Mouse (Mus musculus) ES-E14 (cell line): ENCODE data around the gene Scfd2. TPM values are rescaled to one million over a fixed set of nuclear protein-coding genes. Genes with fewer than 3 reads are reported as not detected.

Experiments
- DNase-seq: peaks from one replicate; pipeline ENCODE4 v3.0.0-alpha.2; 2013; ENCODE audit warnings: low read depth, low spot score
- H3K27ac ChIP-seq: 2 replicates; pipeline ENCODE4 v1.5.1; 2012; ENCODE audit warnings: low read depth, mild to moderate bottlenecking, low read length, moderate library complexity, mixed read lengths; ENCODE audit not compliant: poor library complexity, insufficient read depth, severe bottlenecking
- H3K36me3 ChIP-seq: 2 replicates; pipeline ENCODE4 v1.6.1; 2012; ENCODE audit warnings: mild to moderate bottlenecking, low read length, moderate library complexity, mixed read lengths; ENCODE audit not compliant: control insufficient read depth, poor library complexity, insufficient read depth, severe bottlenecking
- H3K4me1 ChIP-seq, 2 experiments: fragments of 150-350 bp in 1 of 2; sonication (generic) in 1 of 2; 2 replicates each; pipeline ENCODE4 v1.6.1; 2012; ENCODE audit warnings: low read length in 2 of 2, mild to moderate bottlenecking in 1 of 2, mixed read lengths in 1 of 2; ENCODE audit not compliant: control insufficient read depth in 2 of 2, insufficient read depth in 2 of 2, poor library complexity in 1 of 2
- H3K4me3 ChIP-seq, 2 experiments: fragments of 150-350 bp in 1 of 2; sonication (generic) in 1 of 2; 2 replicates each; pipeline ENCODE4 v1.5.1; 2012; ENCODE audit warnings: low read length in 2 of 2, low read depth in 1 of 2, mild to moderate bottlenecking in 1 of 2, mixed read lengths in 1 of 2; ENCODE audit not compliant: insufficient read depth in 1 of 2, poor library complexity in 1 of 2, severe bottlenecking in 1 of 2
- H3K9ac ChIP-seq: 2 replicates; pipeline ENCODE4 v1.6.1; 2012; ENCODE audit warnings: low read depth, mild to moderate bottlenecking, low read length, mixed read lengths; ENCODE audit not compliant: poor library complexity, insufficient read depth, severe bottlenecking
- H3K9me3 ChIP-seq: fragments of 150-350 bp; sonication (generic); 2 replicates; pipeline ENCODE4 v1.6.1; 2012; ENCODE audit warnings: low read depth, mild to moderate bottlenecking, low read length; ENCODE audit not compliant: control insufficient read depth, insufficient read depth
- CHD2 ChIP-seq: IDR thresholded peaks from 2 replicates; pipeline ENCODE4 v1.6.1; 2014; ENCODE audit warnings: mild to moderate bottlenecking, low read depth, low read length, inconsistent platforms
- HCFC1 ChIP-seq: IDR thresholded peaks from 2 replicates; pipeline ENCODE4 v1.6.1; 2012; ENCODE audit warnings: low read length, inconsistent platforms, borderline replicate concordance; ENCODE audit not compliant: insufficient read depth
- MAFK ChIP-seq: IDR thresholded peaks from 2 replicates; pipeline ENCODE4 v1.6.1; 2014; ENCODE audit warnings: mild to moderate bottlenecking, low read depth, low read length, inconsistent platforms; ENCODE audit not compliant: insufficient read depth
- ZC3H11A ChIP-seq: IDR thresholded peaks from 2 replicates; pipeline ENCODE4 v1.6.1; 2012; ENCODE audit warnings: low read depth, mild to moderate bottlenecking, inconsistent platforms, low read length, borderline replicate concordance
- ZNF384 ChIP-seq: IDR thresholded peaks from 2 replicates; pipeline ENCODE4 v1.6.1; 2012; ENCODE audit warnings: low read depth, low read length, inconsistent platforms
- in situ Hi-C, 2 experiments: fragments of 600-800 bp; cut with MboI; formaldehyde crosslinking; loops; one replicate each; pipeline ENCODE4 v1.15.1; 2025; ENCODE audit warnings: low sequenced_read_pairs in 2 of 2, inconsistent platforms in 1 of 2; ENCODE audit not compliant: unreplicated experiment in 2 of 2
- total RNA-seq: library from RNA; depleted of rRNA; stranded (reverse); fragments of 300-350 nt; gene quantifications from 2 replicates; pipeline ENCODE4 v1.2.3, GENCODE M21; 2012

Gene Scfd2
- total RNA-seq, 1 experiment: 25.8 TPM

DNA sequence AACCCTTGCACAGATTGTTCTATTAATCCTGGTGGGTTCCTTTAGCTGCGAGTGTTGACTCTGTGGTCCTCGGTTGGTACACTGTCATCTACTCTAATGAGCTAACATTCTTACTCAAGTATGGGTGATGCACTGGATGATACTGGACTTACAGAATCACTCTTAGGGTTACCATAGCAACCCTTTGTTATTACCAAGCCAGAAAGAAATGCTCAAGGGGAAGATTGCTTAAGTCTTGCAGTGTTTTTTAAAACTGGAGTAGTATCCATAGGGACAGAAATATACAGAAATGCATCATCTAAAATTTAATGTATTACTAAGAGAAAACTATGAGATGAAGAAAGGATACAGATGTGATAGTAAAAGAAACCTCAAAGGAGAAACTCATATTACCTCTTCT, 139.8 kb downstream of the Scfd2 start:
- no peak overlapping the region for H3K27ac ChIP-seq
- no peaks in the 10 kb centered on the region for H3K36me3 ChIP-seq
- no peak overlapping the region for H3K9ac ChIP-seq
- DNase-seq: no peak
- H3K4me1 ChIP-seq: no peaks in the 10 kb centered on the region
- in situ Hi-C loops: no loop called here
- no peak for TF ChIP-seq ZNF384
- TF ChIP-seq ZC3H11A: no peak
- no peak for TF ChIP-seq CHD2
- TF ChIP-seq MAFK: no peak
- no peak for TF ChIP-seq HCFC1
- no peaks in the 10 kb centered on the region for H3K9me3 ChIP-seq
- H3K4me3 ChIP-seq: no peak overlapping the region

- Histone ChIP-seq H3K9ac (no peak overlapping the region), H3K4me1 (no peaks in the 10 kb centered on the region), H3K27ac (no peak overlapping the region), H3K36me3 (no peaks in the 10 kb centered on the region), H3K4me3 (no peak overlapping the region), H3K9me3 (no peaks in the 10 kb centered on the region)
- TF ChIP-seq CHD2: no peak
- TF ChIP-seq ZNF384: no peak
- TF ChIP-seq ZC3H11A: no peak
- TF ChIP-seq HCFC1: no peak
- TF ChIP-seq MAFK: no peak
- in situ Hi-C loops: no loop called here
- no peak for DNase-seq
Observed at GRCm38 (mm10) chr5:74391346-74391745, 140.2 kb downstream of the Scfd2 start.

GRCm38 (mm10) chr5:74388849-74389248, 142.7 kb downstream of the Scfd2 start:
- no peak for DNase-seq
- no peak overlapping the region for H3K27ac ChIP-seq
- no peak for TF ChIP-seq ZNF384
- TF ChIP-seq HCFC1: no peak
- TF ChIP-seq ZC3H11A: no peak
- no peak for TF ChIP-seq CHD2
- no peak for TF ChIP-seq MAFK
- H3K9me3 ChIP-seq: no peaks in the 10 kb centered on the region
- H3K4me1 ChIP-seq: peaks cover 0 to 2% of the 10 kb centered on the region in 2 experiments; a peak in 1 of 4 replicates
- H3K4me3 ChIP-seq: no peak overlapping the region
- in situ Hi-C loops: no loop called here
- no peaks in the 10 kb centered on the region for H3K36me3 ChIP-seq
- no peak overlapping the region for H3K9ac ChIP-seq

DNA sequence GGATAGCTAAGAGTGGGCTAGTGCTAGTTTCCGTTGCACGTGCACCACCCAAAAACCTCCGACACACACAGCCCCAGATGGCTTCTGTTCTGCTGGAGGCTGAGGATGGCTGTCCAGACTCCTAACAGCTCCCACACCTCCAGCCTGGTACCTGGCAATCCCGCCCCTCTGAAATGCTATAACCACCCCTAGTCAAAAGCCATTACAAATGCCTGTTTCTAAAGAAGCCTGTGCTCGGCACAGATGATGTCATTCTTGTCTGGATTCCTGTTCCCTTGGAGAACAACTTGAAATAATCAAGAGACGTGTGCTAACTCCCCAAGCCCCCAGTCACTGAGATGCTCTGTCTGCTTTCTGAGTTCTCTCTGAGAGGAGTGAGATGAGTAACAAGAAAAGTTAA, 143.5 kb downstream of the Scfd2 start:
- Histone ChIP-seq H3K4me3 (no peak overlapping the region), H3K27ac (no peak overlapping the region), H3K36me3 (no peaks in the 10 kb centered on the region), H3K9ac (no peak overlapping the region), H3K4me1 (peaks cover 0 to 2% of the 10 kb centered on the region in 2 experiments; a peak in 1 of 4 replicates), H3K9me3 (no peaks in the 10 kb centered on the region)
- TF ChIP-seq ZC3H11A: no peak
- TF ChIP-seq CHD2: no peak
- no peak for TF ChIP-seq MAFK
- in situ Hi-C loops: no loop called here
- no peak for DNase-seq

- Histone ChIP-seq H3K4me3 (no peak overlapping the region), H3K4me1 (peaks cover 0 to 5% of the 10 kb centered on the region in 2 experiments; a peak in 1 of 4 replicates), H3K9ac (no peak overlapping the region), H3K9me3 (no peaks in the 10 kb centered on the region), H3K27ac (no peak overlapping the region), H3K36me3 (no peaks in the 10 kb centered on the region)
- DNase-seq: no peak
- in situ Hi-C loops: no loop called here
- TF ChIP-seq HCFC1 (no peak), ZNF384 (no peak), CHD2 (no peak), MAFK (no peak), ZC3H11A (no peak)
Observed at GRCm38 (mm10) chr5:74387143-74387886, 144.2 kb downstream of the Scfd2 start.
